Mouse (Mus musculus) embryo, embryonic 11 days (tissue): ENCODE data around the gene Gm37240.

Source experiments
- DNase-seq: peaks from one replicate; pipeline ENCODE4 v3.0.0-alpha.2; 2015

Gene Gm37240

GRCm38 (mm10) chr3:85738591-85738990, 148.7 kb downstream of the Gm37240 start:
- DNase-seq = no peak

- DNase-seq = no peak
Observed at GRCm38 (mm10) chr3:85733939-85734729, 153.2 kb downstream of the Gm37240 start.

- no peak for DNase-seq
Observed at GRCm38 (mm10) chr3:85727171-85727570, 160.1 kb downstream of the Gm37240 start.

GRCm38 (mm10) chr3:85725971-85726370, 161.3 kb downstream of the Gm37240 start:
- no peak for DNase-seq

- DNase-seq = no peak
Observed at GRCm38 (mm10) chr3:85725110-85725509, 162.2 kb downstream of the Gm37240 start.

- no peak for DNase-seq
Observed at GRCm38 (mm10) chr3:85722581-85722980, 164.7 kb downstream of the Gm37240 start.

- no peak for DNase-seq
Observed at GRCm38 (mm10) chr3:85715764-85716297, 171.5 kb downstream of the Gm37240 start.

- no peak for DNase-seq
Observed at GRCm38 (mm10) chr3:85713936-85714709, 173.2 kb downstream of the Gm37240 start.

GRCm38 (mm10) chr3:85710695-85711094, 176.6 kb downstream of the Gm37240 start:
- DNase-seq = no peak

- DNase-seq = peak; percentile 71
Observed at GRCm38 (mm10) chr3:85707421-85707820, 179.9 kb downstream of the Gm37240 start.

- DNase-seq = no peak
Observed at GRCm38 (mm10) chr3:85703141-85703882, 184.0 kb downstream of the Gm37240 start.

- no peak for DNase-seq
Observed at GRCm38 (mm10) chr3:85698496-85698895, 188.8 kb downstream of the Gm37240 start.

- DNase-seq = no peak
Observed at GRCm38 (mm10) chr3:85695056-85695455, 192.3 kb downstream of the Gm37240 start.

- DNase-seq = no peak
Observed at GRCm38 (mm10) chr3:85693013-85693412, 194.3 kb downstream of the Gm37240 start.

GRCm38 (mm10) chr3:85691134-85691533, 196.2 kb downstream of the Gm37240 start:
- DNase-seq = no peak

- DNase-seq = no peak
Observed at GRCm38 (mm10) chr3:85688341-85688740, 199.0 kb downstream of the Gm37240 start.

GRCm38 (mm10) chr3:85685271-85685670, 202.0 kb downstream of the Gm37240 start:
- no peak for DNase-seq

- no peak for DNase-seq
Observed at GRCm38 (mm10) chr3:85683618-85684017, 203.7 kb downstream of the Gm37240 start.

GRCm38 (mm10) chr3:85681136-85681535, 206.2 kb downstream of the Gm37240 start:
- no peak for DNase-seq

- DNase-seq = no peak
Observed at GRCm38 (mm10) chr3:85679960-85680359, 207.4 kb downstream of the Gm37240 start.

- DNase-seq = no peak
Observed at GRCm38 (mm10) chr3:85679312-85679933, 207.9 kb downstream of the Gm37240 start.

- DNase-seq = no peak
Observed at GRCm38 (mm10) chr3:85677952-85678351, 209.4 kb downstream of the Gm37240 start.

GRCm38 (mm10) chr3:85677133-85677532, 210.2 kb downstream of the Gm37240 start:
- DNase-seq = no peak
